Mouse (Mus musculus) MEL (cell line): ENCODE measurements around the gene Hs3st3b1. TPM values are rescaled to one million over a fixed set of nuclear protein-coding genes. Genes with fewer than 3 reads are reported as not detected.

ENCODE experiments used
- DNase-seq: peaks from one replicate; pipeline ENCODE4 v3.0.0; 2011; ENCODE audit warnings: low read depth, low spot score
- H3K27ac ChIP-seq: 2 replicates; pipeline ENCODE4 v1.5.1; 2012; ENCODE audit warnings: low read depth, mild to moderate bottlenecking, control low read depth, low read length, moderate library complexity; ENCODE audit not compliant: control insufficient read depth
- H3K27me3 ChIP-seq, 2 experiments: fragments of 150-350 bp in 1 of 2; sonication (generic) in 1 of 2; 2 replicates each; pipeline ENCODE4 v1.6.1; 2012; ENCODE audit warnings: low read length in 2 of 2, mild to moderate bottlenecking in 2 of 2, improper control_type of control experiment in 1 of 2, moderate library complexity in 1 of 2; ENCODE audit not compliant: insufficient read depth in 2 of 2, control insufficient read depth in 1 of 2
- H3K36me3 ChIP-seq, 2 experiments: 2 replicates each; pipeline ENCODE4 v1.6.1; 2012 to 2014; ENCODE audit warnings: low read length in 2 of 2, improper control_type of control experiment in 1 of 2, inconsistent platforms in 1 of 2, mild to moderate bottlenecking in 1 of 2; ENCODE audit not compliant: insufficient read depth in 2 of 2, control insufficient read depth in 1 of 2
- H3K4me1 ChIP-seq, 2 experiments: fragments of 150-350 bp in 1 of 2; sonication (generic) in 1 of 2; 2 replicates each; pipeline ENCODE4 v1.6.1; 2012; ENCODE audit warnings: low read length in 2 of 2, improper control_type of control experiment in 1 of 2, mild to moderate bottlenecking in 1 of 2; ENCODE audit not compliant: insufficient read depth in 2 of 2, control insufficient read depth in 1 of 2
- H3K4me3 ChIP-seq, 2 experiments: fragments of 150-350 bp in 1 of 2; sonication (generic) in 1 of 2; 2 replicates each; pipeline ENCODE4 v1.5.1; 2012; ENCODE audit warnings: low read depth in 2 of 2, low read length in 2 of 2, mild to moderate bottlenecking in 2 of 2, moderate library complexity in 2 of 2, control low read depth in 1 of 2, improper control_type of control experiment in 1 of 2; ENCODE audit not compliant: control insufficient read depth in 1 of 2, insufficient read depth in 1 of 2
- H3K79me2 ChIP-seq: 2 replicates; pipeline ENCODE4 v1.6.1; 2012; ENCODE audit warnings: mild to moderate bottlenecking, low read length, moderate library complexity; ENCODE audit not compliant: control insufficient read depth, poor library complexity, insufficient read depth
- H3K9ac ChIP-seq: 2 replicates; pipeline ENCODE4 v1.6.1; 2012; ENCODE audit warnings: low read depth, mild to moderate bottlenecking, control low read depth, low read length, moderate library complexity; ENCODE audit not compliant: control insufficient read depth, poor library complexity, severe bottlenecking
- H3K9me3 ChIP-seq: fragments of 150-350 bp; sonication (generic); replicated peaks from 2 replicates; pipeline ENCODE4 v1.6.1; 2012; ENCODE audit warnings: mild to moderate bottlenecking, low read length, improper control_type of control experiment, moderate library complexity; ENCODE audit not compliant: insufficient read depth
- CHD1 ChIP-seq: IDR thresholded peaks from 2 replicates; pipeline ENCODE4 v1.6.1; 2012; ENCODE audit warnings: low read depth, mild to moderate bottlenecking, inconsistent platforms, low read length, improper control_type of control experiment
- ETS1 ChIP-seq: IDR thresholded peaks from 2 replicates; pipeline ENCODE4 v1.6.1; 2012; ENCODE audit warnings: low read depth, mild to moderate bottlenecking, inconsistent platforms, low read length, improper control_type of control experiment, moderate library complexity
- GABPA ChIP-seq: IDR thresholded peaks from 2 replicates; pipeline ENCODE4 v1.6.1; 2012; ENCODE audit warnings: low read depth, mild to moderate bottlenecking, inconsistent platforms, low read length, improper control_type of control experiment, moderate library complexity
- GATA1 ChIP-seq: IDR thresholded peaks from 2 replicates; pipeline ENCODE4 v1.6.1; 2011; ENCODE audit warnings: low read depth, low read length, improper control_type of control experiment
- HCFC1 ChIP-seq: IDR thresholded peaks from 2 replicates; pipeline ENCODE4 v1.6.1; 2012; ENCODE audit warnings: low read depth, mild to moderate bottlenecking, inconsistent platforms, low read length, improper control_type of control experiment, moderate library complexity
- MAFK ChIP-seq: IDR thresholded peaks from 2 replicates; pipeline ENCODE4 v1.6.1; 2011; ENCODE audit warnings: low read depth, mild to moderate bottlenecking, low read length, improper control_type of control experiment, borderline replicate concordance
- MAX ChIP-seq: IDR thresholded peaks from 2 replicates; pipeline ENCODE4 v1.6.1; 2011; ENCODE audit warnings: low read length, improper control_type of control experiment
- MAZ ChIP-seq: IDR thresholded peaks from 2 replicates; pipeline ENCODE4 v1.6.1; 2012; ENCODE audit warnings: low read depth, mild to moderate bottlenecking, inconsistent platforms, low read length, improper control_type of control experiment
- MYB ChIP-seq: IDR thresholded peaks from 2 replicates; pipeline ENCODE4 v1.6.1; 2011; ENCODE audit warnings: mild to moderate bottlenecking, low read depth, low read length, improper control_type of control experiment
- MYC ChIP-seq: IDR thresholded peaks from 2 replicates; pipeline ENCODE4 v1.6.1; 2011; ENCODE audit warnings: low read depth, mild to moderate bottlenecking, low read length, improper control_type of control experiment, moderate library complexity
- NELFE ChIP-seq: IDR thresholded peaks from 2 replicates; pipeline ENCODE4 v1.6.1; 2011; ENCODE audit warnings: low read depth, low read length, improper control_type of control experiment
- NRF1 ChIP-seq: IDR thresholded peaks from 2 replicates; pipeline ENCODE4 v1.6.1; 2014; ENCODE audit warnings: low read depth, mild to moderate bottlenecking, inconsistent platforms, low read length, improper control_type of control experiment, moderate library complexity; ENCODE audit not compliant: poor library complexity, insufficient read depth, severe bottlenecking
- POLR2A ChIP-seq, 2 experiments: IDR thresholded peaks; 2 replicates each; pipeline ENCODE4 v1.6.1; 2011 to 2012; ENCODE audit warnings: low read length in 2 of 2, mild to moderate bottlenecking in 2 of 2, control low read depth in 1 of 2, improper control_type of control experiment in 1 of 2, low read depth in 1 of 2, moderate library complexity in 1 of 2; ENCODE audit not compliant: control insufficient read depth in 1 of 2, insufficient read depth in 1 of 2, poor library complexity in 1 of 2
- POLR2AphosphoS2 ChIP-seq: IDR thresholded peaks from 2 replicates; pipeline ENCODE4 v1.6.1; 2011; ENCODE audit warnings: low read length, improper control_type of control experiment
- POLR2AphosphoS5 ChIP-seq: IDR thresholded peaks from 2 replicates; pipeline ENCODE4 v1.6.1; 2012; ENCODE audit warnings: low read depth, borderline replicate concordance, mild to moderate bottlenecking, inconsistent platforms, low read length, moderate library complexity, mixed read lengths
- RAD21 ChIP-seq: IDR thresholded peaks from 2 replicates; pipeline ENCODE4 v1.6.1; 2011; ENCODE audit warnings: mild to moderate bottlenecking, low read depth, low read length, improper control_type of control experiment
- RCOR1 ChIP-seq: IDR thresholded peaks from 2 replicates; pipeline ENCODE4 v1.6.1; 2012; ENCODE audit warnings: low read depth, mild to moderate bottlenecking, inconsistent platforms, low read length, improper control_type of control experiment
- SMC3 ChIP-seq: IDR thresholded peaks from 2 replicates; pipeline ENCODE4 v1.6.1; 2011; ENCODE audit warnings: low read depth, low read length, improper control_type of control experiment
- TAL1 ChIP-seq: IDR thresholded peaks from 2 replicates; pipeline ENCODE4 v1.6.1; 2012; ENCODE audit warnings: mild to moderate bottlenecking, inconsistent platforms, low read length, moderate library complexity, mixed read lengths
- TBP ChIP-seq: IDR thresholded peaks from 2 replicates; pipeline ENCODE4 v1.8.0; 2011; ENCODE audit warnings: low read depth, low read length, improper control_type of control experiment
- TCF12 ChIP-seq: IDR thresholded peaks from 2 replicates; pipeline ENCODE4 v1.6.1; 2014; ENCODE audit warnings: low read depth, mild to moderate bottlenecking, inconsistent platforms, low read length, improper control_type of control experiment, moderate library complexity
- ZC3H11A ChIP-seq: IDR thresholded peaks from 2 replicates; pipeline ENCODE4 v1.6.1; 2012; ENCODE audit warnings: low read depth, mild to moderate bottlenecking, inconsistent platforms, low read length, improper control_type of control experiment
- ZKSCAN1 ChIP-seq: IDR thresholded peaks from 2 replicates; pipeline ENCODE4 v1.6.1; 2012; ENCODE audit warnings: low read depth, mild to moderate bottlenecking, inconsistent platforms, low read length, improper control_type of control experiment, moderate library complexity
- ZMIZ1 ChIP-seq: IDR thresholded peaks from 2 replicates; pipeline ENCODE4 v1.6.1; 2012; ENCODE audit warnings: low read depth, mild to moderate bottlenecking, inconsistent platforms, low read length, improper control_type of control experiment, moderate library complexity
- ZNF384 ChIP-seq: IDR thresholded peaks from 2 replicates; pipeline ENCODE4 v1.6.1; 2012; ENCODE audit warnings: low read depth, mild to moderate bottlenecking, inconsistent platforms, low read length, improper control_type of control experiment
- polyA plus RNA-seq, 2 experiments: library from polyadenylated mRNA; stranded (reverse) in 1 of 2; unstranded in 1 of 2; fragments of >175 nt in 1 of 2; fragments of >200 nt in 1 of 2; gene quantifications; 2 replicates each; pipeline versions ENCODE4 v1.2.1 to v1.2.4; 2012; ENCODE audit warnings: low replicate concordance in 2 of 2, low read depth in 1 of 2; ENCODE audit not compliant: insufficient read length in 2 of 2, insufficient read depth in 1 of 2, missing spikeins in 1 of 2
- total RNA-seq: library from RNA; depleted of rRNA; stranded (reverse); fragments of 300-350 nt; gene quantifications from 2 replicates; pipeline ENCODE4 v1.2.3, GENCODE M21; 2012

The Hs3st3b1 gene
- total and polyA plus RNA-seq, 3 experiments = not detected

DNA sequence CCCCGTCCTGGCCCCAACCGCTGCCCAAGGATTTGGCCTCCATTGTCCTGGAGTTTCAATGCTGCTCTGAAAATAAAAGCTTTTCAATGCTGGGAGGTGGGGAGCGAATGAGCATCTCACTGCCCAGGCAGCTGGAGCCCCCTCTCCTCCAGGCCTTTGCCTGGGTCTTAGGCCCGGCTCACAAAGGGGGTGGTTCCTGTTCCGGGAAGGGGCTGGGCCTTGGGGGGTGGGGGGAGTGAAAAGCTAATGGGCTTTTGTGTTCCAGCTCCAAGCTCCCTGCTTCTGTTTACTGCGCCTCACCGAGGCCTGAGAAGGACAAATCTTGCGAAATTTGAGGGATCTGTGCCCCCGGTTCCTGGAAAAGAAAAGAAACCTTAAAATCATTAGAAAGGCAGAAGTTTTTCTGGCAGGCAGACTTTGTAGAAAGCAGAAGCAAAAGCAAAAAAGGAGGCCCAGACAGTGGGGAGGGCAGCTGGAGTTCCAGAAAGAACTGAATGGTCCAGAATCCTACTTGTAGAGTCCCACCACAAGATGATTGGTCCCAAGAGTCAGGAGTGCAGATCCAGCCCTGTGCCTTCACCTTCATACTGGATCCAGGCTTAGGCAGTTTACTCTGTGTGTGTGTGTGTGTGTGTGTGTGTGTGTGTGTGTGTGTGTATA lies 23.5 kb downstream of the Hs3st3b1 start:
- no peaks in the 10 kb centered on the region for H3K79me2 ChIP-seq
- no peak for DNase-seq
- H3K9me3 ChIP-seq = no peaks in the 10 kb centered on the region
- H3K4me3 ChIP-seq = no peak overlapping the region
- no peak overlapping the region for H3K9ac ChIP-seq
- H3K36me3 ChIP-seq = no peaks in the 10 kb centered on the region
- no peaks in the 10 kb centered on the region for H3K27me3 ChIP-seq
- H3K27ac ChIP-seq = no peak overlapping the region
- no peaks in the 10 kb centered on the region for H3K4me1 ChIP-seq
- no peak for TF ChIP-seq MAFK
- no peak for TF ChIP-seq ZMIZ1
- no peak for TF ChIP-seq ZNF384
- no peak for TF ChIP-seq GABPA
- no peak for TF ChIP-seq TAL1
- TF ChIP-seq ZKSCAN1 = no peak
- no peak for TF ChIP-seq MYC
- no peak for TF ChIP-seq MAX
- TF ChIP-seq TCF12 = no peak
- no peak for TF ChIP-seq HCFC1
- no peak for TF ChIP-seq RCOR1
- no peak for TF ChIP-seq ETS1
- no peak for TF ChIP-seq CHD1
- TF ChIP-seq POLR2AphosphoS5 = no peak
- no peak for TF ChIP-seq TBP
- no peak for TF ChIP-seq MYB

DNA sequence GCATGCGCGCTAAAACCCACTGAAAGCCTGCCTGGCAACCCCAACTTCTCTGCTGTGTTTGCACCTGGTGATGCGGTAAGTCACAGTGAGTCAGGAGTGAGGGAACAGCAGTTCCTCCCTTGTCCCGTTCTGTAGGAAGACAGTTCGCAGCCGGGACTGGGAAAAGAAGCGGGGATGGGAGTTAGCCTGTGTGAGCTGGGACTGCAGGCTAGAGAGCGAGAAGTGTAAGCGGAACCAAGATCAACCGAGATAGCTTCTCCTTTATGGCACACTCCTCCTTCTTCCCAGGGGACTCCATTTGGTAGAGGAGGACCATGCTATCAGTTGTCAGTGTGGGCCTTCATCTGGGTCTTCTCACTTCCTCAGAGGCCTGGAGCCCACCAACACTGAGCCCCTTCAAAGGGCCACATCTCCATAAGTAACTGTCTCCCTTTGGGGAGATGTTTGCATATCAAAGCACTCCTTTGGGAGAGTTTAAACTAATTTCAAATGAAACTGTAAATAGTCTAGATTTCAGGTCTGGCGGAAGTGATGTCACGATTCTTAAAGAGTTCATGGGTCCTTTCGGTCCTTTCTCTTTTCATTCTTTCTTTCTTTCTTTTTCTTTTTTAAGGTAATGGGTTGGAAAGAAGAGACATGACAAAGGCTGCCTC lies 24.1 kb downstream of the Hs3st3b1 start:
- Histone ChIP-seq H3K79me2 (no peaks in the 10 kb centered on the region), H3K9me3 (no peaks in the 10 kb centered on the region), H3K27me3 (no peaks in the 10 kb centered on the region), H3K4me1 (no peaks in the 10 kb centered on the region), H3K4me3 (no peak overlapping the region)
- DNase-seq = no peak
- TF ChIP-seq ZMIZ1 = no peak
- TF ChIP-seq ZC3H11A = no peak
- no peak for TF ChIP-seq MAZ
- no peak for TF ChIP-seq POLR2AphosphoS5
- TF ChIP-seq NELFE = no peak
- no peak for TF ChIP-seq POLR2A (IDR thresholded peaks at IDR 0.05; ENCODE audit: control insufficient read depth in 1 of 2, insufficient read depth in 1 of 2, low read depth in 1 of 2, low read length in 2 of 2, poor library complexity in 1 of 2)
- no peak for TF ChIP-seq NRF1
- no peak for TF ChIP-seq CHD1
- TF ChIP-seq POLR2AphosphoS2 = no peak
- no peak for TF ChIP-seq RAD21
- TF ChIP-seq MAFK = no peak
- TF ChIP-seq SMC3 = no peak
- TF ChIP-seq MYC = no peak
- TF ChIP-seq ZKSCAN1 = no peak
- TF ChIP-seq TBP = no peak
- TF ChIP-seq GATA1 = no peak
- TF ChIP-seq, all 39 proteins: peak for 0
- Histone ChIP-seq H3K27ac (no peak overlapping the region), H3K9ac (no peak overlapping the region), H3K36me3 (no peaks in the 10 kb centered on the region)
